Comparison of ENCODE assay signal across 8 mouse cellular contexts in the genomic region with DNA sequence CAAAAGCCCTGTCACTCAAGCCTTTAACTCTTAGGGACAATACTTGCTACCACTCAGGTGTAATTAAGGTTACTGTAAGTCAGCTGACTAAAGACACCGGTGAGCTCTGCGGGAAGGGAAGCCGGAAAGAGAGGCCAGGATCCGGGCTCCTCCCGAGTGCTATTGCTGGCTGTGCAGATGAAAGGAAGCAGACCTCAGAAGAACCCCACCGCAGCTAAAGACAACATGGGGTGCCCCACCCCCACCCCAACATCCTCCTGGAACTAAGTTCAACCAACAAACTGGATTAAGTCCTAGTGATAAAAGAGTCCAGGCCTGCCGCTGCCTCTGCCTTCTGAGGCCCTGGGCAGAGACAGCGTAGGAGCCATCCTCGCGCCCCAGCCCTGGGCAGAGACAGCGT.
DNase-seq lines count a peak whose midpoint lies in the region; ATAC-seq and TF ChIP-seq lines count a peak whose summit lies in the region.

No protein-coding gene starts in this region.

- H3K27ac ChIP-seq in neural tube, embryonic 15.5 days (replicated peaks): no peak overlapping the region
- no peak overlapping the region for H3K27ac ChIP-seq in hindbrain, postnatal 0 days

- H3K36me3 ChIP-seq in neural tube, embryonic 15.5 days: no peaks in the 10 kb centered on the region
- no peaks in the 10 kb centered on the region for H3K36me3 ChIP-seq in hindbrain, postnatal 0 days (ENCODE audit: insufficient read depth, low read length)

- H3K27me3 ChIP-seq in neural tube, embryonic 15.5 days (replicated peaks): peaks cover 13% of the 10 kb centered on the region
- peaks cover 13% of the 10 kb centered on the region; the same call in 1 of the 2 replicates for H3K27me3 ChIP-seq in hindbrain, postnatal 0 days (ENCODE audit: insufficient read depth, low read length)

- peaks cover 27% of the 10 kb centered on the region for H3K4me1 ChIP-seq in neural tube, embryonic 15.5 days
- peaks cover 5% of the 10 kb centered on the region for H3K4me1 ChIP-seq in hindbrain, postnatal 0 days (ENCODE audit: insufficient read depth, low read length)

- peak; percentile 38 for DNase-seq in embryo, embryonic 11 days
- DNase-seq in embryo, embryonic 9.5 days (ENCODE audit: extremely low spot score): no peak
- DNase-seq in neural tube, embryonic 10.5 days (ENCODE audit: extremely low spot score, low spot score): peak; percentile 26
- peak; percentile 92 for DNase-seq in induced T-regulatory cell, adult 2 months (ENCODE audit: low read depth)
- peak; percentile 62 to 73 for DNase-seq in thymus, postnatal 36 days
- no peak for DNase-seq in hindbrain, postnatal 0 days (ENCODE audit: low spot score)
- no peak for DNase-seq in layer of hippocampus, postnatal 36 days

- H3K9ac ChIP-seq in neural tube, embryonic 15.5 days (replicated peaks): no peak overlapping the region
- H3K9ac ChIP-seq in hindbrain, postnatal 0 days (replicated peaks; ENCODE audit: low read length): no peak overlapping the region

- no peaks in the 10 kb centered on the region for H3K9me3 ChIP-seq in neural tube, embryonic 15.5 days (replicated peaks)
- no peaks in the 10 kb centered on the region for H3K9me3 ChIP-seq in hindbrain, postnatal 0 days (ENCODE audit: low read length)

- 29% methylated on average over 11 of the region's 11 CpGs for WGBS in neural tube, embryonic 15.5 days
- WGBS in hindbrain, postnatal 0 days: 56% methylated on average over 11 of the region's 11 CpGs

- ATAC-seq in neural tube, embryonic 15.5 days (ENCODE audit: low FRiP score): no peak
- no peak for ATAC-seq in hindbrain, postnatal 0 days

- TF ChIP-seq CTCF in hindbrain, postnatal 0 days (IDR thresholded peaks at IDR 0.05; ENCODE audit: low read depth): no peak

- no peak overlapping the region for H3K4me3 ChIP-seq in neural tube, embryonic 15.5 days (replicated peaks)
- H3K4me3 ChIP-seq in hindbrain, postnatal 0 days (ENCODE audit: low read length): no peak overlapping the region

- H3K4me2 ChIP-seq in neural tube, embryonic 15.5 days: no peak overlapping the region
- no peak overlapping the region for H3K4me2 ChIP-seq in hindbrain, postnatal 0 days (ENCODE audit: low read depth, low read length)

Comparison
In these comparisons a context has a peak if more than half of its experiments do, and no peak if none do; other contexts are left out.
1. DNase-seq: peak in embryo, embryonic 11 days (single experiment), neural tube, embryonic 10.5 days (single experiment), induced T-regulatory cell, adult 2 months (single experiment) and thymus, postnatal 36 days (2 of 2); none in embryo, embryonic 9.5 days (single experiment), hindbrain, postnatal 0 days (single experiment) and layer of hippocampus, postnatal 36 days (0 of 2).